Mouse (Mus musculus) megakaryocyte, embryonic 14.5 days (primary cell): ENCODE data around the gene Rps6kl1.

Experiments
- FLI1 ChIP-seq: IDR thresholded peaks from 2 replicates; pipeline ENCODE4 v1.6.1; 2012; ENCODE audit warnings: low read length, inconsistent platforms, mixed read lengths
- GATA1 ChIP-seq: IDR thresholded peaks from 3 replicates; pipeline ENCODE4 v1.6.1; 2012; ENCODE audit warnings: mixed read lengths, low read length, inconsistent platforms, borderline replicate concordance

GRCm38 (mm10) chr12:85157797-85158460, 6.9 kb upstream of the Rps6kl1 start:
- TF ChIP-seq GATA1 (no peak), FLI1 (no peak)
